Mouse (Mus musculus) gastrocnemius, postnatal 36 days (tissue): ENCODE results near the gene Ube2o. TPM values are rescaled to one million over a fixed set of nuclear protein-coding genes. Genes with fewer than 3 reads are reported as not detected.

Experiments
- DNase-seq, 2 experiments: peaks; one replicate each; pipeline ENCODE4 v3.0.0; 2022
- intact Hi-C: fragments of 180-260 bp; cut with DNase I; formaldehyde crosslinking; loops from one replicate; pipeline ENCODE4 v1.15.1; 2025
- total RNA-seq, 2 experiments: library from RNA; stranded (reverse); gene quantifications; 2 replicates each; pipeline ENCODE4 v1.2.3; 2021

Ube2o gene
- total RNA-seq, 2 experiments from 2014 or later: 18.4 to 20.4 TPM

GRCm38 (mm10) chr11:116550748-116551147 lies 30.5 kb downstream of the Ube2o start:
- no peak for DNase-seq
- intact Hi-C loops: no loop called here

- no peak for DNase-seq
- intact Hi-C loops: no loop called here
These were observed 31.8 kb downstream of the Ube2o start for GRCm38 (mm10) chr11:116549273-116550038.

- intact Hi-C loops: no loop called here
- DNase-seq: no peak
These were observed 32.5 kb downstream of the Ube2o start for GRCm38 (mm10) chr11:116548780-116549179.

GRCm38 (mm10) chr11:116547296-116548060 lies 33.8 kb downstream of the Ube2o start:
- intact Hi-C loops: no loop called here
- no peak for DNase-seq

- no peak for DNase-seq
- intact Hi-C loops: no loop called here
These were observed 38.1 kb downstream of the Ube2o start for GRCm38 (mm10) chr11:116543110-116543509.

- no peak for DNase-seq
- intact Hi-C loops: no loop called here
These were observed 40.1 kb downstream of the Ube2o start for GRCm38 (mm10) chr11:116541183-116541582.

GRCm38 (mm10) chr11:116538142-116538735 lies 43.0 kb downstream of the Ube2o start:
- DNase-seq: no peak
- intact Hi-C loops: loop anchor here (5.0 kb wide), 1 partner anchor 221 kb away; no protein-coding TSS in a partner anchor

- no peak for DNase-seq
- intact Hi-C loops: loop anchor here (5.0 kb wide), 1 partner anchor 220 kb away; no protein-coding TSS in a partner anchor
These were observed 43.9 kb downstream of the Ube2o start for GRCm38 (mm10) chr11:116537388-116537787.

- DNase-seq: no peak
- intact Hi-C loops: loop anchor here (5.0 kb wide), 1 partner anchor 219 kb away; no protein-coding TSS in a partner anchor
These were observed 44.6 kb downstream of the Ube2o start for GRCm38 (mm10) chr11:116536685-116537084.

GRCm38 (mm10) chr11:116534154-116534865 lies 46.9 kb downstream of the Ube2o start:
- peak; percentile 44 to 52 for DNase-seq
- intact Hi-C loops: loop anchor here (1.0 kb wide), 1 partner anchor 34 kb away; no protein-coding TSS in a partner anchor

GRCm38 (mm10) chr11:116533341-116534153 lies 47.7 kb downstream of the Ube2o start:
- no peak for DNase-seq
- intact Hi-C loops: loop anchor here (1.0 kb wide), 1 partner anchor 33 kb away; no protein-coding TSS in a partner anchor

GRCm38 (mm10) chr11:116532810-116533338 lies 48.4 kb downstream of the Ube2o start:
- DNase-seq: peak; percentile 53 to 61
- intact Hi-C loops: no loop called here

- intact Hi-C loops: no loop called here
- no peak for DNase-seq
These were observed 48.9 kb downstream of the Ube2o start for GRCm38 (mm10) chr11:116532262-116532809.

GRCm38 (mm10) chr11:116531371-116532191 lies 49.7 kb downstream of the Ube2o start:
- DNase-seq: no peak
- intact Hi-C loops: no loop called here

- intact Hi-C loops: no loop called here
- DNase-seq: no peak
These were observed 50.8 kb downstream of the Ube2o start, which contains the start of gene Sphk1 for GRCm38 (mm10) chr11:116530187-116531147. Sphk1 (plus strand) TSS chr11:116530925.

GRCm38 (mm10) chr11:116528636-116529320 lies 52.5 kb downstream of the Ube2o start:
- intact Hi-C loops: no loop called here
- no peak for DNase-seq
